Mouse (Mus musculus) embryonic facial prominence, embryonic 11.5 days (tissue): ENCODE data around the gene Tcf7l1. TPM values are rescaled to one million over a fixed set of nuclear protein-coding genes. Genes with fewer than 3 reads are reported as not detected.
"Not testable (repeated sequence)": the region's sequence is repeated elsewhere in the genome, so short reads cannot be mapped to it uniquely, and the experiment has no call there.

Experiments
- ATAC-seq: fragments of 200-750 bp; cut with Nextera tagmentation; replicated peaks from 2 replicates; pipeline ENCODE4 v1.8.0; 2017; ENCODE audit warnings: low read depth; ENCODE audit not compliant: insufficient number of reproducible peaks, low FRiP score, low TSS enrichment
- DNase-seq: peaks from one replicate; pipeline ENCODE4 v3.0.0-alpha.2; 2015; ENCODE audit warnings: low spot score
- H3K27ac ChIP-seq: fragments of 300-500 bp; sonication (generic); replicated peaks from 2 replicates; pipeline ENCODE4 v1.5.1; 2014; ENCODE audit warnings: mild to moderate bottlenecking, low read depth, low read length, control low read depth
- H3K27me3 ChIP-seq: fragments of 300-500 bp; sonication (generic); 2 replicates; pipeline ENCODE4 v1.6.1; 2014; ENCODE audit warnings: mild to moderate bottlenecking, low read length, moderate library complexity, mixed read lengths; ENCODE audit not compliant: control insufficient read depth, insufficient read depth
- H3K36me3 ChIP-seq: fragments of 300-500 bp; sonication (generic); replicated peaks from 2 replicates; pipeline ENCODE4 v1.6.1; 2014; ENCODE audit warnings: low read depth, mild to moderate bottlenecking, low read length, moderate library complexity, mixed read lengths; ENCODE audit not compliant: control insufficient read depth, insufficient read depth
- H3K4me1 ChIP-seq: fragments of 300-500 bp; sonication (generic); 2 replicates; pipeline ENCODE4 v1.6.1; 2014; ENCODE audit warnings: low read length, mixed read lengths; ENCODE audit not compliant: control insufficient read depth, insufficient read depth
- H3K4me2 ChIP-seq: fragments of 300-500 bp; sonication (generic); 2 replicates; pipeline ENCODE4 v1.6.1; 2014; ENCODE audit warnings: low read depth, mild to moderate bottlenecking, control low read depth, low read length, moderate library complexity
- H3K4me3 ChIP-seq: fragments of 300-500 bp; sonication (generic); 2 replicates; pipeline ENCODE4 v1.5.1; 2014; ENCODE audit warnings: low read depth, low read length, control low read depth
- H3K9ac ChIP-seq: fragments of 300-500 bp; sonication (generic); replicated peaks from 2 replicates; pipeline ENCODE4 v1.6.1; 2014; ENCODE audit warnings: mild to moderate bottlenecking, control low read depth, low read length
- H3K9me3 ChIP-seq: fragments of 300-500 bp; sonication (generic); replicated peaks from 2 replicates; pipeline ENCODE4 v1.6.1; 2016; ENCODE audit warnings: mild to moderate bottlenecking, low read length, inconsistent platforms, mixed read lengths; ENCODE audit not compliant: control insufficient read depth
- WGBS: fragments of 180-500 bp; shearing (Covaris S2); extraction: QIAGEN DNeasy Blood & Tissue Kit; methylation state at CpG from one replicate; pipeline ENCODE4 v1.1.7; 2014; 5-methylcytosine and 5-hydroxymethylcytosine counted together
- polyA plus RNA-seq: library from polyadenylated mRNA; unstranded; fragments of >200 nt; fragmentation: Nextera tagmentation; extraction: Ambion mirVana; gene quantifications from 2 replicates; pipeline ENCODE4 v1.2.1, GENCODE M21; 2014

The Tcf7l1 gene
- polyA plus RNA-seq, result 23.6 and 28.6 TPM in 2 replicates

DNA sequence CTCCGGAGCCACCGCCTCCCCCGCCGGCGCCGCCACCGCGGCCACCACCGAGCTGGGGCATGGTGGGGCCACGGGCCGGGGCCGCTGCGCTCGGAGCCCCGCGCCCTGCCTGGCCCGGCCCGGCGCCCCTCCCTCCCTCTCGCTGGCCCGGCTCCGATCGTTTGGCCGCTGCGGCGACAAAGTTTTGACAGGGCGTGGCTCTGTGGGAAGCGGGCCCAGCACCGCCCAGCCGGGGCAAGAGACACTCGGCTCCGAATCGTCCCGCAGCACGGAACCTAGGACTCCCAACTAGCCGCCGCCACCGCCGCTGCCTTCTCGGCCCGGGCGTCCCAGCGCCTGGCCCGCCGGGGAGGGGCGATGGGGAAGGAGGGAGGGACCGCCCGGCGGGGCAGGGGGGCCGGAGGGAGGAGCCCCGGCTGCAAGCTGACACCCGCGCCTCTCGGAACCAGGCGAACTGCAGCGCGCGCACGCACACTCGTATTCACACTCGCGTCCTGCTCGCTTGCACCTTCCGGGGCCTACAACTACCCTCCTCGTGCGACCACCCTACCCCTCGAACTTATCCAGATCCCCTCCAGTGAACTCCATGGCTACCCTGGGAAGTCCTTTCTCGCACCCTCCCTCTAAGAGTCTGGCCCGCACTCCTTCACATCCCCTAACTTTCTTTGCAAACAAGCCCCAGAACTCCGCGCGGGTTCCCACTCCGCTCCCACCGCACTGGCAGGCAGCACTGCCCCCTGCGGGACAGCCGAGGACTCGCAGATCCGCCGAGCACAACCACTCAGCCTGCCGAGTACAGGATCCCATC is at the start of gene Tcf7l1:
Gene Tcf7l1 (minus strand): TSS at position 363 of the 808 bp plus-strand sequence.
- H3K4me3 ChIP-seq, result peak within 1 kb of the TSS; percentile 91
- WGBS, result under 1% methylated on average over 76 of the region's 80 CpGs
- H3K4me2 ChIP-seq, result peak within 1 kb of the TSS; percentile 46
- peak within 1 kb of the TSS; percentile 90 for H3K9ac ChIP-seq
- peak within 1 kb of the TSS; percentile 90 for H3K27ac ChIP-seq
- peak; percentile 93 for DNase-seq
- H3K4me1 ChIP-seq, result no peaks in the 10 kb centered on the region
- no peaks in the 10 kb centered on the region for H3K27me3 ChIP-seq
- no peaks in the 10 kb centered on the region for H3K9me3 ChIP-seq
- no peaks in the 10 kb centered on the region for H3K36me3 ChIP-seq
- ATAC-seq, result peak; percentile 85

- H3K4me1 ChIP-seq, result no peaks in the 10 kb centered on the region
- no peak overlapping the region for H3K9ac ChIP-seq
- H3K4me3 ChIP-seq, result no peak overlapping the region
- H3K27me3 ChIP-seq, result no peaks in the 10 kb centered on the region
- no peak overlapping the region for H3K4me2 ChIP-seq
- H3K9me3 ChIP-seq, result no peaks in the 10 kb centered on the region
- DNase-seq (no peak), ATAC-seq (no peak)
- 92% methylated on average over 4 of the region's 4 CpGs for WGBS
- no peaks in the 10 kb centered on the region for H3K36me3 ChIP-seq
- no peak overlapping the region for H3K27ac ChIP-seq
These were observed 48.7 kb upstream of the Tcf7l1 start for GRCm38 (mm10) chr6:72837756-72838155.

DNA sequence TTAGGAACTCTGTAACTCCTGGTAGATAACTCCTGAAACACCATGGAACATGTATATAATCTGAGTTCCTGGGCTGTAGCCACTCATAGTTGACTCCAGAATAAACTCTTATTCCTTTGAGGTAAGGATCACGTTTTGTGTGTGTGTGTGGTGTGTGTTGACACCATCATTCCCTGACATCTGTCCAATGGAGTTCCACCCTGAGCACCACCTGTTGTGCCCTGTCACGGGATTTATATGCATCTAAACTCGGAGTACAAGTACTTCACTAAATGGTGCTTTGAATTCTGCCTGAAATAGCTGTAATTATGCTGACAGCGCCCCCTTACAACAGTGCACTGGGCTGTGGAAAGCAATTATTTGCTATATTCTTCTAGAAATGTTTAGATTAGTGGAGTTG is 45.5 kb upstream of the Tcf7l1 start:
- no peak overlapping the region for H3K27ac ChIP-seq
- 69% methylated on average over 4 of the region's 4 CpGs for WGBS
- H3K27me3 ChIP-seq, result no peaks in the 10 kb centered on the region
- no peak overlapping the region for H3K4me2 ChIP-seq
- H3K36me3 ChIP-seq, result no peaks in the 10 kb centered on the region
- ATAC-seq (no peak), DNase-seq (no peak)
- H3K9me3 ChIP-seq, result no peaks in the 10 kb centered on the region
- H3K4me1 ChIP-seq, result no peaks in the 10 kb centered on the region
- no peak overlapping the region for H3K4me3 ChIP-seq
- H3K9ac ChIP-seq, result no peak overlapping the region

- WGBS, result 69% methylated on average over 3 of the region's 3 CpGs
- DNase-seq, result no peak
- H3K4me2 ChIP-seq, result no peak overlapping the region
- H3K36me3 ChIP-seq, result no peaks in the 10 kb centered on the region
- no peaks in the 10 kb centered on the region for H3K9me3 ChIP-seq
- no peaks in the 10 kb centered on the region for H3K4me1 ChIP-seq
- H3K27me3 ChIP-seq, result no peaks in the 10 kb centered on the region
- no peak overlapping the region for H3K27ac ChIP-seq
- ATAC-seq, result no peak
- H3K9ac ChIP-seq, result no peak overlapping the region
- no peak overlapping the region for H3K4me3 ChIP-seq
These were observed 42.8 kb upstream of the Tcf7l1 start for GRCm38 (mm10) chr6:72831858-72832257.

DNA sequence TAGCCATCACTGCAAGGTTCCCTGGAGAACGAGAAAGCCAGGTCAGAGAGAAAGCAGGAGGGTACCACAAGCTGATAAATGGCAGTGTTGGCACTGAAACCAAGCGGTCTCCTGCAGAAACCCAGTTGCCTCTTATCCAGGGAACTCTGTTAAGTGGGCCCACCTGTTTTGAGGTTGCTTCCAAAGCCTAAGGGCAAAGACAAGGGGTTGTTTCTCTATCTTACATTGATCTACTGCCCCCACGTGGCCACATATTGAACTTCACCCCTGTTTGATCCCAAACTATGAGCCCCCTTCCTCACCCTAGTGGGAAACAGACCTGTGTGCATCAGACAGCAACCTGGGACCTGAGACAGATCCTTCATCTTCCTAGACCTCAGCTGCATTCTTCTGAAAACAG is 42.2 kb upstream of the Tcf7l1 start:
- no peak overlapping the region for H3K9ac ChIP-seq
- H3K27me3 ChIP-seq, result no peaks in the 10 kb centered on the region

DNA sequence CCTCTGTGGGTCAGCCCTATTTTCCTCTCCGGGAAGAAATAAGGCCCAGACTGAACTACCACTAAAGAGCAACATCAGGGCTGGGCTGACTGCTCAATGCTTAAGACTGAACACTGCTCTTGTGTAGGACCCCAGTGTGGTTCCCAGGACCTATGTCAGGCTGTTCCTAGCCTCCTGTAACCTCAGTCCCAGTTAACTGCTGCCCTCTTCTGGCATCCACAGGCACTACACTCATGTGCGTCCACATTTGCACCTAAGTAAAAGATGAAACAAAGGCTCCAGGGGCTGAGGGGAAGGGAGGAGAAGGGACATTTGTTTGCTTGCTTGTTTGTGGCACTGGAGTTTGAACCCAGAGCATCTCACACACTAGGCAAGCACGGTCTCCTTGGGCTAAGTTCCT is 39.8 kb upstream of the Tcf7l1 start:
- DNase-seq (no peak), ATAC-seq (no peak)
- no peak overlapping the region for H3K27ac ChIP-seq
- H3K9me3 ChIP-seq, result no peaks in the 10 kb centered on the region
- H3K4me2 ChIP-seq, result no peak overlapping the region
- H3K27me3 ChIP-seq, result no peaks in the 10 kb centered on the region
- no peaks in the 10 kb centered on the region for H3K4me1 ChIP-seq
- H3K36me3 ChIP-seq, result no peaks in the 10 kb centered on the region
- H3K4me3 ChIP-seq, result no peak overlapping the region
- WGBS, result 72% methylated on average over 3 of the region's 3 CpGs
- H3K9ac ChIP-seq, result no peak overlapping the region

More for the DNA sequence above, 42.2 kb upstream of the Tcf7l1 start:
- H3K36me3 ChIP-seq, result no peaks in the 10 kb centered on the region
- ATAC-seq (peak; percentile 44; the same call in 1 of the 2 replicates), DNase-seq (peak; percentile 94)
- no peaks in the 10 kb centered on the region for H3K9me3 ChIP-seq
- no peak overlapping the region for H3K27ac ChIP-seq
- no peak overlapping the region for H3K4me3 ChIP-seq
- H3K4me2 ChIP-seq, result no peak overlapping the region
- no peaks in the 10 kb centered on the region for H3K4me1 ChIP-seq
- WGBS, result 25% methylated on average over 3 of the region's 3 CpGs

- not testable (repeated sequence) for H3K9ac ChIP-seq, H3K4me3 ChIP-seq, H3K27me3 ChIP-seq, ATAC-seq, H3K27ac ChIP-seq, H3K4me1 ChIP-seq, H3K36me3 ChIP-seq, DNase-seq, H3K4me2 ChIP-seq, H3K9me3 ChIP-seq
- WGBS, result 10% methylated on average over 9 of the region's 9 CpGs
These were observed 39.0 kb upstream of the Tcf7l1 start for GRCm38 (mm10) chr6:72828037-72828436.

GRCm38 (mm10) chr6:72825762-72826161 is 36.7 kb upstream of the Tcf7l1 start:
- no peak for DNase-seq
- H3K27ac ChIP-seq, result no peak overlapping the region
- no peak for ATAC-seq
- H3K9ac ChIP-seq, result no peak overlapping the region
- 51% methylated on average over 9 of the region's 9 CpGs for whole genome bisulfite sequencing
- H3K9me3 ChIP-seq, result no peaks in the 10 kb centered on the region
- no peak overlapping the region for H3K4me2 ChIP-seq
- no peak overlapping the region for H3K4me3 ChIP-seq
- H3K4me1 ChIP-seq, result no peaks in the 10 kb centered on the region
- H3K36me3 ChIP-seq, result no peaks in the 10 kb centered on the region
- no peaks in the 10 kb centered on the region for H3K27me3 ChIP-seq
